Mouse (Mus musculus) spleen, adult 2 months (tissue): ENCODE data around the gene Slc29a4.

Experiments
- CTCF ChIP-seq: fragments of 200-500 bp; IDR thresholded peaks from 2 replicates; pipeline ENCODE4 v1.5.1; 2011; ENCODE audit warnings: mild to moderate bottlenecking, inconsistent platforms; ENCODE audit not compliant: insufficient read depth, insufficient read length, insufficient replicate concordance; ENCODE audit errors: extremely low read depth
- POLR2A ChIP-seq: fragments of 200-500 bp; IDR thresholded peaks from 2 replicates; pipeline ENCODE4 v1.6.1; 2011; ENCODE audit warnings: low read depth, low read length, inconsistent platforms

- TF ChIP-seq CTCF (no peak), POLR2A (no peak)
Measured at GRCm38 (mm10) chr5:142768352-142769267, 76.3 kb downstream of the Slc29a4 start.
